Mouse (Mus musculus) heart, adult 2 months (tissue): ENCODE data around the gene Hif3a.
"Not testable (repeated sequence)": the region's sequence is repeated elsewhere in the genome, so short reads cannot be mapped to it uniquely, and the experiment has no call there.

Source experiments
- CTCF ChIP-seq: fragments of 200-600 bp; IDR thresholded peaks from 2 replicates; pipeline ENCODE4 v1.8.1; 2022; ENCODE audit warnings: antibody characterized with exemption, mild to moderate bottlenecking, moderate library complexity
- EP300 ChIP-seq: fragments of 200-500 bp; IDR thresholded peaks from 2 replicates; pipeline ENCODE4 v1.6.1; 2011; ENCODE audit warnings: low read depth, low read length, control low read depth; ENCODE audit not compliant: insufficient read depth
- POLR2A ChIP-seq: fragments of 200-500 bp; IDR thresholded peaks from 2 replicates; pipeline ENCODE4 v1.6.1; 2011; ENCODE audit warnings: mild to moderate bottlenecking, low read depth, low read length, control low read depth; ENCODE audit not compliant: insufficient read depth

DNA sequence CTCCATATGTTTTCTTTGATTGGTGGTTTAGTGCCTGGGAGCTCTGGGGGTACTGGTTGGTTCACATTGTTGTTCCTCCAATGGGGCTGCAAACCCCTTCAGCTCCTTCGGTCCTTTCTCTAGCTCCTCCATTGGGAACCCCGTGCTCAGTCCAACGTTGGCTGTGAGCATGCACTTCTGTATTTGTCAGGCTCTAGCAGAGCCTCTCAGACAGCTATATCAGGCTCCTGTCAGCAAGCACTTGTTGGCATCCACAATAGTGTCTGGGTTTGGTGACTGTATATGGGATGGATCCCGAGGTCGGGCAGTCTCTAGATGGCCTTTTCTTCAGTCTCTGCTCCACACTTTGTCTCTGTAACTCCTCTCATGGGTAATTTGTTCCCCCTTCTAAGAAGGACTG is 5.4 kb upstream of the Hif3a start:
- TF ChIP-seq EP300, CTCF, POLR2A: not testable (repeated sequence)
